Mouse (Mus musculus): ENCODE measurements around the gene Prss56. TPM values are rescaled to one million over a fixed set of nuclear protein-coding genes. Genes with fewer than 3 reads are reported as not detected.

The Prss56 gene
- polyA plus RNA-seq, 1 experiment from 2014 or later = not detected

DNA sequence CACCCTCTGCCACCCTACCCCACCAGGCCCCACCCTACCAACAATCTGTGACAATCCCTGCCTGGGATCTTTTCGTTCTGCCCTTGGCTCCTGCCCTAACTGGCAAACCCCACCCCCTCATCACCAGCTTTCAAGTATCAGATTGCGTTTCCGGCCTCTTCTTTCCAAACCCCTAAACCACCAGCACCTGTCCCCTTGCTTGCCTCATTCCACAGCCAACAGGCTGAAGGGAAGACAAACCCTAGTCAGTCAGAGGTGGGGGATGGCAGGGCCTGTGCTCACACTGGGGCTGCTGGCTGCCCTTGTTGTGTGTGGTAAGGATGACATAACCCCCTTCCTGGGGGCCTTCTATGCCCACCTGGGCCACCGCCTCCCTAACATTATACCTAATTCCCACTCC lies 7.3 kb downstream of the Prss56 start, which contains the start of gene Chrnd:
Chrnd (plus strand) TSS at position 179 of the 400 bp plus-strand sequence.
- no peak within 1 kb of the TSS for H3K4me2 ChIP-seq (ENCODE audit: low read depth, low read length)
- WGBS (ENCODE audit: insufficient replicate concordance) = 34% methylated on average over 4 of the region's 4 CpGs
- H3K27me3 ChIP-seq (ENCODE audit: insufficient read depth, low read length) = peaks cover 28% of the 10 kb centered on the region
- no peak within 1 kb of the TSS for H3K27ac ChIP-seq (ENCODE audit: low read depth)
- no peaks in the 10 kb centered on the region for H3K9me3 ChIP-seq (ENCODE audit: low read length)
- H3K4me3 ChIP-seq (ENCODE audit: low read depth, low read length) = no peak within 1 kb of the TSS
- H3K36me3 ChIP-seq (replicated peaks; ENCODE audit: insufficient read depth, low read length) = no peaks in the 10 kb centered on the region
- ATAC-seq (no peak), DNase-seq (no peak)
- TF ChIP-seq EP300 (IDR thresholded peaks at IDR 0.05; ENCODE audit: low read depth) (no peak), CTCF (IDR thresholded peaks at IDR 0.05; ENCODE audit: low read depth) (no peak)
- no peak within 1 kb of the TSS for H3K9ac ChIP-seq (replicated peaks)
- H3K4me1 ChIP-seq (ENCODE audit: insufficient read depth) = peaks cover 5% of the 10 kb centered on the region; the same call in 1 of the 2 replicates

DNA sequence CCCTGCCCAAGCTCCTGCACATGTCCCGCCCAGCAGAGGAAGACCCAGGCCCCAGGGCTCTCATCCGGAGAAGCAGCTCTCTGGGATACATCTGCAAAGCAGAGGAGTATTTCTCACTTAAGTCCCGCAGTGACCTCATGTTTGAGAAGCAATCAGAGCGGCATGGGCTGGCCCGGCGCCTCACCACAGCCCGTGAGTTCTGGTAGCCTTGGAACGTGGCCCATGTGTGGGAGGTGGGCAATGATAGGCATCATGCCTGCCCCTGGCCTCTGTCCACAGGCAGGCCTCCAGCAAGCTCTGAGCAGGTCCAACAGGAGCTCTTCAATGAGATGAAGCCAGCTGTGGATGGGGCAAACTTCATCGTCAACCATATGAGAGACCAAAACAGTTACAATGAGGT lies 14.2 kb downstream of the Prss56 start:
- no peaks in the 10 kb centered on the region for H3K4me1 ChIP-seq (ENCODE audit: insufficient read depth)
- no peak overlapping the region for H3K4me3 ChIP-seq (ENCODE audit: low read depth, low read length)
- H3K9ac ChIP-seq (replicated peaks) = no peak overlapping the region
- DNase-seq = no peak
- no peaks in the 10 kb centered on the region for H3K36me3 ChIP-seq (replicated peaks; ENCODE audit: insufficient read depth, low read length)
- TF ChIP-seq CTCF (IDR thresholded peaks at IDR 0.05; ENCODE audit: low read depth) (no peak), EP300 (IDR thresholded peaks at IDR 0.05; ENCODE audit: low read depth) (no peak)
- ATAC-seq = no peak
- no peaks in the 10 kb centered on the region for H3K9me3 ChIP-seq (ENCODE audit: low read length)
- WGBS (ENCODE audit: insufficient replicate concordance) = 67% methylated on average over 9 of the region's 9 CpGs
- H3K27me3 ChIP-seq (ENCODE audit: insufficient read depth, low read length) = 0 out of 2 replicates have a peak, but pooled peaks cover 3% of the 10 kb centered on the region
- H3K4me2 ChIP-seq (ENCODE audit: low read depth, low read length) = no peak overlapping the region
- H3K27ac ChIP-seq (ENCODE audit: low read depth) = no peak overlapping the region

DNA sequence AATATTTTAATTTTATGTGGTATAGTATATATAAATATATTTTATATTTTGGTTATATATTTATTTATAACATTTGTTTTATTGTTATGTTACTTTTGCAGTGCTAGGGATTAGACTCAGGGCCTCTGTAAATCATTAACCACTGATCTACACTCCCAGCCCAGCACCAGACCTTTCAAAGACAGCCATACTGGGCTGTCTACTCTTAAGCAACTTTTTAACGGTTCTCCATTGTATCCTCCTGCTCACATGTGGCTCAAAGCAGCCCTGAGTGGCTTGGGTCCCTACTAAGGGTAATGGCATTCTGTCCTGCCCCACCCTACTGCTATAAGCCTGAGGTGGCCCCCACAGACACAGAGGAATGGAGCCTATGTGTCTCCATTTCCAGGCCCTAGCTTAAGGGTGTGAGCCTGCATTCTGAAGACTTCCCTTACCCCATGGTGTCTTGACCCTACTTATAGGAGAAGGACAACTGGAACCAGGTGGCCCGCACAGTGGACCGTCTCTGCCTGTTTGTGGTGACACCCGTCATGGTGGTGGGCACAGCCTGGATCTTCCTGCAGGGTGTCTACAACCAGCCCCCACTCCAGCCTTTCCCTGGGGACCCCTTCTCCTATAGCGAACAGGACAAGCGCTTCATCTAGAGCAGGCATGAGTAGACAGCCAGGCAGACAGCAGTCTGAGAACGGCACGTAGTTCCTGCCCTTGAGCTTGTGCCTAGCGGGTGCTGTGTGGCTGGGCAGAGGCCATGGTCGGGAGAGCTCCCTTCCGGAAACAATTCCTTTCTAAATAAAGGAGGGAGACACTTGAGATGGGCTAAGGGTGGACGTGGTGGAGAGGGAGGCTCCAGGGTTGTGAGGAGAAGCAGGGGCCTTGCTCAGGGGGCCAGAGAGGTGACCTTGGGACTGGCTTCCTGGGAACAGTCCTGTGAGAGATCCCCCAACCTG lies 15.3 kb downstream of the Prss56 start:
- ATAC-seq (peak; percentile 75), DNase-seq (no peak)
- no peak overlapping the region for H3K9ac ChIP-seq (replicated peaks)
- H3K4me3 ChIP-seq (ENCODE audit: low read depth, low read length) = no peak overlapping the region
- H3K4me1 ChIP-seq (ENCODE audit: insufficient read depth) = no peaks in the 10 kb centered on the region
- H3K36me3 ChIP-seq (replicated peaks; ENCODE audit: insufficient read depth, low read length) = no peaks in the 10 kb centered on the region
- H3K4me2 ChIP-seq (ENCODE audit: low read depth, low read length) = no peak overlapping the region
- WGBS (ENCODE audit: insufficient replicate concordance) = 66% methylated on average over 12 of the region's 12 CpGs
- no peak overlapping the region for H3K27ac ChIP-seq (ENCODE audit: low read depth)
- no peak for TF ChIP-seq EP300 (IDR thresholded peaks at IDR 0.05; ENCODE audit: low read depth)
- TF ChIP-seq CTCF (IDR thresholded peaks at IDR 0.05; ENCODE audit: low read depth) = no peak
- no peaks in the 10 kb centered on the region for H3K27me3 ChIP-seq (ENCODE audit: insufficient read depth, low read length)
- no peaks in the 10 kb centered on the region for H3K9me3 ChIP-seq (ENCODE audit: low read length)

DNA sequence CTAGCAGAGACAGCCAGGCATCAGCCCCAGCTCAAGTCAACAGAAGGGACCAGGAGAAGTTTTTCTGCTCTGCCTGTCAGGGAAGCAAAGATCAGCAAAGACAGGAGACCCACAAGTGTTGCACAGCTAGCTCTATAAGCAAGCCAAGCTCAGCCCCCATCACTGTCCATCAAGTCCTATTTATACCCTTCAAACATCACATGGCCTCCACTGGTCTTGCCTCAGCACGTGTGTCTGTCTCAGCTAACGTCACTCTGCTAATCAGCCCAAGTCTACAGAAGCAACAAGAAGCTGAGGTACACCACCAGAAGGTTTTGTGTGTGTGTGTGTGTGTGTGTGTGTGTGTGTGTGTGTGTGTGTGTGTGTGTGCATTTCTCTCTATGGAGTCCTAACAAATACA lies 17.7 kb downstream of the Prss56 start:
- Histone ChIP-seq H3K27ac (ENCODE audit: low read depth) (no peak overlapping the region), H3K27me3 (ENCODE audit: insufficient read depth, low read length) (0 out of 2 replicates have a peak, but pooled peaks cover 2% of the 10 kb centered on the region), H3K9me3 (ENCODE audit: low read length) (no peaks in the 10 kb centered on the region), H3K36me3 (replicated peaks; ENCODE audit: insufficient read depth, low read length) (no peaks in the 10 kb centered on the region), H3K9ac (replicated peaks) (no peak overlapping the region), H3K4me1 (ENCODE audit: insufficient read depth) (no peaks in the 10 kb centered on the region), H3K4me3 (ENCODE audit: low read depth, low read length) (no peak overlapping the region), H3K4me2 (ENCODE audit: low read depth, low read length) (no peak overlapping the region)
- no peak for ATAC-seq
- WGBS (ENCODE audit: insufficient replicate concordance) = 40% methylated on average over 2 of the region's 2 CpGs
- TF ChIP-seq CTCF (IDR thresholded peaks at IDR 0.05; ENCODE audit: low read depth) = no peak
- TF ChIP-seq EP300 (IDR thresholded peaks at IDR 0.05; ENCODE audit: low read depth) = no peak
- no peak for DNase-seq

DNA sequence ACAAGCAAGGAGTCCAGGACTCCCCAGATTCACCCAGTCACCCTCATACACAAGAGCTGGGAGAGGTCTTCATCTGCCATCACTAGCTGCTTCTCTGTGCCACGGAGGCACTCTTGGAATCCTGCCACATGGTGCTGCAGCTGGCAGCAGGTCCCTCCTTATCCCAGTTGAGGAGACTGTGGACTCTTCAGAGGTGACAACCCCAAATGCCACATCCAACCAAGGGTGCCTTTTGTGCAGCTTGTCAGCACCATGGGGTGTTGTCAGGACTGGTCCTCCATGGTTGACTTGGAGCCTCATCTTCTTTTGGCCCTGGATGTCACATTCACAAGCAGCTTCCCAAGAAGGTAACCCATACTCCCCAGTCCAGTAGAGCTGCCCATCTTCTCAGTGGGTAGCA lies 18.7 kb downstream of the Prss56 start:
- peaks cover 11% of the 10 kb centered on the region; the same call in 1 of the 2 replicates for H3K27me3 ChIP-seq (ENCODE audit: insufficient read depth, low read length)
- DNase-seq (no peak), ATAC-seq (no peak)
- H3K4me2 ChIP-seq (ENCODE audit: low read depth, low read length) = no peak overlapping the region
- no peak overlapping the region for H3K4me3 ChIP-seq (ENCODE audit: low read depth, low read length)
- no peaks in the 10 kb centered on the region for H3K9me3 ChIP-seq (ENCODE audit: low read length)
- H3K9ac ChIP-seq (replicated peaks) = no peak overlapping the region
- H3K36me3 ChIP-seq (replicated peaks; ENCODE audit: insufficient read depth, low read length) = no peaks in the 10 kb centered on the region
- no peaks in the 10 kb centered on the region for H3K4me1 ChIP-seq (ENCODE audit: insufficient read depth)
- WGBS (ENCODE audit: insufficient replicate concordance) = 53% methylated on average over 1 of the region's 1 CpGs
- TF ChIP-seq EP300 (IDR thresholded peaks at IDR 0.05; ENCODE audit: low read depth) = no peak
- TF ChIP-seq CTCF (IDR thresholded peaks at IDR 0.05; ENCODE audit: low read depth) = no peak
- no peak overlapping the region for H3K27ac ChIP-seq (ENCODE audit: low read depth)

DNA sequence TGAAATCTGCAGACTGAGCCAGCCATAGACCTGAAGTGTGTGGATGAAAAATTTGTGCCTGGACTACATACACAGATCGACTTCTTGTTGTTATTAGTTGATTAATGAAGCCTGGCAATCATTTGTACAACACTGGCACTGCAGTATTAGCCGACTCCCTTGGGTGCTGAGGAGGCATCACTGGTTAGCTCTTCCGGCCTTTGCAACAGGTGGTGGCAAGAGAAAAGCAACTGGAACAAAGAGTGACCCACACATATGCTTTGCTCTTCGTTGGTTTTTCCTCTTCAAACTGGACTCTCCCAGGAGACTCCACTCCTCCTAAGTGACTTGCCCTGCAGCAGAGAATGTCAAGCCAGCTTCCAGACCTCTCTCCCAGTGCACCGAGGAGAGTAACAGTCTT lies 20.7 kb downstream of the Prss56 start:
- H3K36me3 ChIP-seq (replicated peaks; ENCODE audit: insufficient read depth, low read length) = no peaks in the 10 kb centered on the region
- H3K4me3 ChIP-seq (ENCODE audit: low read depth, low read length) = no peak overlapping the region
- WGBS (ENCODE audit: insufficient replicate concordance) = 72% methylated on average over 5 of the region's 5 CpGs
- ATAC-seq (no peak), DNase-seq (no peak)
- no peak for TF ChIP-seq EP300 (IDR thresholded peaks at IDR 0.05; ENCODE audit: low read depth)
- no peak for TF ChIP-seq CTCF (IDR thresholded peaks at IDR 0.05; ENCODE audit: low read depth)
- H3K27me3 ChIP-seq (ENCODE audit: insufficient read depth, low read length) = peaks cover 22% of the 10 kb centered on the region; the same call in 1 of the 2 replicates
- no peaks in the 10 kb centered on the region for H3K9me3 ChIP-seq (ENCODE audit: low read length)
- no peak overlapping the region for H3K27ac ChIP-seq (ENCODE audit: low read depth)
- no peak overlapping the region for H3K9ac ChIP-seq (replicated peaks)
- no peak overlapping the region for H3K4me2 ChIP-seq (ENCODE audit: low read depth, low read length)
- H3K4me1 ChIP-seq (ENCODE audit: insufficient read depth) = no peaks in the 10 kb centered on the region
